Mouse (Mus musculus): ENCODE results near the gene Hlcs.
"Not testable (repeated sequence)": the region's sequence is repeated elsewhere in the genome, so short reads cannot be mapped to it uniquely, and the experiment has no call there.

Hlcs gene

DNA sequence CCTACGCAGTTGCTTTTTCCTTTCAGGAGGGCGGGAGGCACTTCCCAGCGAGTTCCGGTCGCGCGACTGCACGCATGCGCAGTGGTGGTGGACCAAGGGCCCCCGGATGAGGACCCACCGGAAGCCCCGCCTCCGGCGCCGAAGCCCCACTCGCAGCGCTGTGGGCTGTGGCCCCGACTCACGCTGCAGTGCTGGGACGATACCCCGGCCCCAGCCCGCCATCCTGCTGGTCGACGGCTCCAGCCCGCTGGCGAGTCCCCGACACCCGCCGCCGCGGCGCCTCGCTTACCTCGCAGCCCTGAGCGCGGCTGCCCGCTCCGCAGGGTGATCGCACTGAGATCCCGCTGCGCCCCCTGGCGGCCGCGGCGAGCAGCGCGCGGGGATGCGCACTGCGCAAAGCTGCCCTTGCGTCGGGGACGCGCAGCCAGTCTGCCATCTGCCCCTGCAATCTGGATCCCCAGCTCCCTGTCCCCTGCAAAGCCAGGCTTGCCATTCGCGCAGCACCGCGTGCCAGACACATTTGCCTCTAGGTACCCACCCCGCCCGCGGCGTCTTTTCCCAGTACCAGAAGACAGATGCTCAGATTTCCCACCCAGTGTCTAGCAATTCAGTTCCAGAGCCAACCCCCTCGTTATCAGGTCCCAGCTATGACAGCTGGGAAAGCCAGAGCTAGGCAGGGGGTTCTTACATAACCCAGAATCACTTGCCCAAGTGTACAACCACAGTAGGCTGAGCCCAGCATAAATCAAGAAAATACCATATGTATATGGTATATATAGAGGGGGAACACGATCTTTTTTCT lies at the start of gene Hlcs:
TSS of gene Hlcs (minus strand) at position 343 of the 802 bp plus-strand sequence.
- peak; percentile 97 to 99 for DNase-seq (ENCODE audit: low spot score in 2 of 2)

DNA sequence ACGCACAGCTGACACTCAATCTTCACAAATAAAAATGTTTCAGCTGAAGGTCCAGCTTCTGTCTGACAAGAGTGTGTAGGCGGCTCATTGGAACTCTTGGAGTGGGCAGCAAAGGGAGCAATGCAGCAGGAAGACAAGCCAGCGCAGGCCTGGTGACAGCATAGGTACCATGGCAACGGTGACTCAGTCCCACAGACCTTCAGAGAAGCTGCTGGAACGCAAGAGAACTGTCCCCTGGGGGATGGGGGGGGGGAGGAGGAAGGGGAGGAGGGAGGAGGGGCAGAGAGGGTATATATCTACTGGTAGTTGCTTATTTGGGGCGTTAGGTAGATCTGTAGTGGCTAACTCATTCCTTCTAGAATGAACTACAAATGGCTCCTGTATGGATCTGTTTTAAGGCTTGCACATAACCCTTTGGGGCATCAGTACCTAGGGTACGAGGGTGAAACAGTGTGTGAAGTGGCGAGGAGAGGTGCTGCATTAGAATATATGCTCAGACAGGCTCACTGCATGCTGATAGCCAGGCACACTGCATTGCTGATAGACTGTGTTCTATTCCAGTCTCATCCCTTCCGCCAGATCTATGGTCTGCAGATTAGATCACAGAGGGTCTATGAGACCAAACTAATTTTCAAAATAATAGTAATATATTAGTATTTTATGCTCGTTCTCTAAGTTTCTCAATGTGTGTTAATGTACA lies 49.0 kb upstream of the Hlcs start:
- DNase-seq (ENCODE audit: low spot score in 2 of 2): no peak

DNA sequence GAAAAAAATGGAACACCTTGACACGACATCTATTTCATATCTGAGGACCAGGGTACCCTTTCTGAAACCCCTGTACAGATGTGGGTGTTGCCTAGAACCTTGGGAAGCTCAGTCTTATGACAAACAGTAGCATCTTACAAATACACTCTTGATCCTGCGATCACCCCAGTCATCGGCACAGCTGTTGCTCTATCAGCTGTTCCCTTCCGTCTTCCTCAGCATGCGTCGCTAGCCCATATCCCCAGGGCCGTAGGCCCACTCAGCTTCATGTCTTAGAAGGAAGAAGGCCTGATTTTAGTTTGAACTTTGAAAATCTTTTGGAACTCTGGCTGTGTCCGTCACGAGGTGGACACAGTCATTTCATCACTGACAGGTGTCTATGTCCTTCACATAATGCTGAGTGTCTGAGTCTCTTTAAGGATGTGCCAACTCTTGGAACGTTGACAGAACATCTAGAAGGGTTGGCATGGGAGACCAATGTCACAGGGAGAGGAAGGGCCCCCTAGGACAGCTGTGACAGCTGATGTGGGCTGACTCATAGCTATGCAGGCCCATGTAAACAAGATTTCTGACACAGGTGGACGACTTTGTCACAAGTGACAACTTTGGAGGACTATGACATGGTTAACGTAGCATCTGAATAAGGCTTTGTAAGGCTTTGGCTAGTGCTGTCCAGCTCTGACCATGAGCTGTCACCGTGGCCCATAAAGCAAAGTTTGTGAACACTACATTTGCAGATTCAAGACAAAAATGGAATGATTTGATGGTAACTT lies 47.4 kb upstream of the Hlcs start:
- DNase-seq (ENCODE audit: low spot score in 2 of 2): no peak

GRCm38 (mm10) chr16:94358091-94358490 lies 44.7 kb upstream of the Hlcs start:
- DNase-seq (ENCODE audit: low spot score in 2 of 2): no peak

DNA sequence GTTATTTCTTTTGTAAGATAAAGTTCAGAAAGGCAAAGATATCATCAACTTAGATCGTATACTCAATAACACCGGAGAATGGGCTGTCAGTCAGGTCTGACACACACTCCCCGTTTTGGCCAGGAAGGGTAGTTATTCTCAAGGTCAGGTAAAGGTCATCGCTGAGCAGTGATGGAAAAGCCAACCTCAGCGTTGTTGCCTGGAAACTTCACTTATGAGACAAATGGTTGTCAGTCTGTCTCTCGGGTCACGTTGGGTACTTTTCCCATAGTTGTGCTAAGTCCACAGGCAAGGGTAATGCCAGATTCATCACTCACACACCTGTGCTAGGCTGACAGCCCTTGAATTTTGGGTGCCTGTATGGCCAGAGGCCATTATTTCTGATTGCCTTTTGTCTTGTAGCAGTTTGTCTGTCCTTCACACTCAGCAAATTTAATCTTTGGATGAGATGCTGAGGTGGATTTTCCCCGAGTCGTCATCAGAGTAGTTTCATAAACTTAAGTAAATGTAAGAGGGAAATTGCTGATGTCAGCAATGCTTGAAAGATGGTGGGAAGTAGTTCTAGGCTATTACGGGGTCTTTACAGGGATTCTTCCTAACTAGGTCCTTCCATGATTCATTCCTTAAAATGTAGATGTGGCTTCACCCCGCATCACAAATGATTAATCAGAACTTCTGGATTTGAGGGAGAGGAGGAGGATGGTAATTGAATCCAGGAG lies 43.6 kb upstream of the Hlcs start:
- DNase-seq (ENCODE audit: low spot score in 2 of 2): no peak

GRCm38 (mm10) chr16:94356046-94356445 lies 42.7 kb upstream of the Hlcs start:
- DNase-seq (ENCODE audit: low spot score in 2 of 2): no peak

DNA sequence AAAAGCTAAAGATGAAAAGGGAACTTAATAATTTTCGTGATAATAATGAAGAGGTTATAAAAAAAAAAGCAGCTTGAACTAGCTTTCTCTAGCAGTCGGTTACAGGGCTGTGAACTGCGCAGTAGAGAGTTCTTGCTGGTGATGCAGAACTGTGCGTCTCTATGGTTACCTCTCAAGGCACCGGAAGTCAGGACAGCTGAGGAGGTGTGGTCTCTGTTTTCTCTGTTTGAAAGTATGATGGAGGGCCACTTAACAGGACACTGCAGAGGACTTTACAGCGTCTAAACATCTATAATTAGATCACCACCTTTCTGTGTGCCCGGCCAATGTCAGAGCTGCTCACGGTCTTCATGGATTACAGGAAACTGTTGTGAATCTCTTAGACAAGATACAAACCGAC lies 41.1 kb upstream of the Hlcs start:
- peak; percentile 27 to 43 for DNase-seq (ENCODE audit: low spot score in 2 of 2)

GRCm38 (mm10) chr16:94350287-94350677 lies 36.9 kb upstream of the Hlcs start:
- no peak for DNase-seq (ENCODE audit: low spot score in 2 of 2)

GRCm38 (mm10) chr16:94349588-94350286 lies 36.4 kb upstream of the Hlcs start:
- no peak for DNase-seq (ENCODE audit: low spot score in 2 of 2)

DNA sequence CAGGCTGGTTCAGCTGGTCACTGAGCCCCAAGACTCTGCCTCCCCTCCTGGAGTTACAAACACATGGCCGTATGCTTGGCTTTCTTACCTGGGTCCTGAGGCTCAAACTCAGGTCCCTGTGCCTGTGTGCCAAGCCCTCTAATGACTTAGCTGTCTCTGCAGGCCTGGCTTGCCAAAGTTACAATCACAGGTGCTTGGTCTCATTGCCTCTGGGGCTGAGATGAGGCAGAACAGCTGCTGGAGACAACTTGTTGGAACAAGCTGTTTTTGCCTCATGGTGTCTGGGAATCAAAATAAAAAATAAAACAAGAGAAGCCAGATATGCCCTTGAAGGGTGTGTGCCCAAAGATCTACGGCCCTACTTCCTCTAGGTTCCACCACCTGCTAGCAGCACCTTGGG lies 35.4 kb upstream of the Hlcs start:
- no peak for DNase-seq (ENCODE audit: low spot score in 2 of 2)

DNA sequence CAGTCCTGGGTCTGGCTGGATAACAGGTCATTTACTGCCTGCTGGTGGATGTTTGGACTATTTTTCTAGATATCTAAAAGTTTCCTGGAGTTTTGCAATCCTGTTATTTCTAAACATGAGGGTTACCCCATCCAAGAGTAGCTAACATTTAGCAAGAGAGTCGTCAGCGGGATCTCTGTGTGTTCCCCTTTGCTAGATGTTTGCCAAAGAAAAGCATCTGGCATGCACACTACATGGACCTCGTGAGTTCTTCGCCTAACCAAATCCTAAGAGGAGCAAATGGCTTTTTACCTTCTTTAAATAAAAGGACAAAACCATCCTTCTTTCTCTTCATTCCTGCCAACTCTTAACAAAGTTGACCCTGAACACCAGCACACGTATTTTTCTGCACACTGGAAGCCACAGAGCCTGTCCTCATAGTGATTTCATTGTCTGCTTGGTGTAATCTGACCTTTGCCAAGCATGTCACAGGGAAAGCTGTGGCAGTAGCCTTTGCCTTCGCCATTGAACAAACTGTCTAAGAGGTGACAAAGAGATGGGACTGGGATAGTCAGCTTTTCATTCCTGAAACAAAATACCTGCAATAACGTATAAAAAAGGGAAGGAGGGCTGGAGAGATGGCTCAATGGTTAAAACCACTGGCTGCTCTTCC lies 33.8 kb upstream of the Hlcs start:
- DNase-seq (ENCODE audit: low spot score in 2 of 2): no peak

- no peak for DNase-seq (ENCODE audit: low spot score in 2 of 2)
These were observed 32.4 kb upstream of the Hlcs start for GRCm38 (mm10) chr16:94345733-94346132.

DNA sequence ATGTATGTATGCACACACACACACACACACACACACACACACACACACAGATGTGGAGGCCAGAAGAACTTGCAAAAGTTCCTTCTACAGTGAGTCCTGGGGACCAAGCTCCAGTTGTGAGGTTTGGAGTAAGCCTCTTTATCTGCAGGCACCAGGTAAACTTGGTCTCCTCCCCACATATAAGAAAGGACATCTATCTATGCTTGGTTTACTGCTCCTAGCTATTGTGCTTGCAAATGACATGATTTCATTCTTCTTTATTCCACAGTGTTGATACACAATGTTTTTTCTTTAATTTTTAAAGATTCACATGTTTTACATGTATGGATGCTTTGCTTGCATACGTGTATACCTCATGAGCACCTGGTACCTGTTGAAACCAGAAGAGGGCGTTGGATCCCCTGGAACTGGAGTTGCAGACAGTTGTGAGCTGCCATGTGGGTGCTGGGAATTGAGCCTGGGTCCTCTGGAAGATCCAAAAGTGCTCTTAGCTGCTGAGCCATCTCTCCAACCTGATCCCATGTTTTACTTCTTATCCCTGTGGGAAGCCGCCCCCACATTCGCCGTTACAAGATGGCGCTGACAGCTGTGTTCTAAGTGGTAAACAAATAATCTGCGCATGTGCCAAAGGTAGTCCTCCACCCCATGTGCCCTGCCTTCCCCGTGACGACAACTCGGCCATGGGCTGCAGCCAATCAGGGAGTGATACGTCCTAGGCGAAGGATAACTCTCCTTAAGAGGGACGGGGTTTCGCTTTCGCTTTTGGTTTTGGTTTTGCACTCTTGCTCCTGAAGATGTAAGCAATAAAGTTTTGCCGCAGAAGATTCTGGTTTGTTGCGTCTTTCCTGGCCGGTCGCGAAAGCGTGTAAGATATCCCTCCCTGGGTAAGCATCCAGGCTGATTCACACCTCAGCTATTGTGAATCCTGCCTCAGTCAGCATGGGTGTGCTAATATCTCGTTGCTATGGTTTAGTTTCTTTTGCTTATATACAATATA lies 26.1 kb upstream of the Hlcs start:
- not testable (repeated sequence) for DNase-seq (ENCODE audit: low spot score in 2 of 2)

- DNase-seq (ENCODE audit: low spot score in 2 of 2): no peak
These were observed 22.3 kb upstream of the Hlcs start for GRCm38 (mm10) chr16:94335656-94336055.

- peak; percentile 31 to 71 for DNase-seq (ENCODE audit: low spot score in 2 of 2)
These were observed 18.5 kb upstream of the Hlcs start for GRCm38 (mm10) chr16:94331886-94332252.

DNA sequence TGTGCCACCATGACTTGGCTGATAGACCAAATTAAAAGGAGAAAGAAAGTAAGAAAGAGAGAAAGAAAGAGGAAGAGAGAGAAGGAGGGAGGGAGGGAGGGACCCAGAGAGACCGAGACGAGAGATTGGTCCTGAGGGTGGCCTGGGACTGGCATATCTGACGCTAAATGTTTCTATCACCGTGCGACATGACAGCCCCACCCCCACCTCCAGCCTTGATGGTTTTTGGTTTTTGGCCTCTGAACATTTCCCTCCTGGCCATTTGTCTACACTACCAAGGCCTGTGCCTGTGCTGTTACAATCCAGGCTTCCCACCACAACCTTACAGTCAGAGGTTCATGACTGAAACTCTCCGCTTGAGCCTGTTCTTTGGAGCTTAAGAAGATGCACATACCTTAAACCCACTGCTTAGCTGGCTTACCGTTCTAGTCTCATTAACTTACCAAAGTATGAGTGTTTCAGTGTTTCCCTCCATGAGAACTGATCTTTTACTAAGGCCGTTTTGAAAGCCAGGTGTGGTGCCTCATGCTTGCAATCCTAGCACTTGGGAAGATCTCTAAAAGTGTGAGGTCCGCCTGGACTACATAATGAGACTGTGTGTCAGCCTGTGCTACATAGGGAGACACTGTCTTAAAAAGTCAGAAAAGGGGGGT lies 18.0 kb upstream of the Hlcs start:
- DNase-seq (ENCODE audit: low spot score in 2 of 2): no peak

- no peak for DNase-seq (ENCODE audit: low spot score in 2 of 2)
These were observed 17.1 kb upstream of the Hlcs start for GRCm38 (mm10) chr16:94330429-94330828.

DNA sequence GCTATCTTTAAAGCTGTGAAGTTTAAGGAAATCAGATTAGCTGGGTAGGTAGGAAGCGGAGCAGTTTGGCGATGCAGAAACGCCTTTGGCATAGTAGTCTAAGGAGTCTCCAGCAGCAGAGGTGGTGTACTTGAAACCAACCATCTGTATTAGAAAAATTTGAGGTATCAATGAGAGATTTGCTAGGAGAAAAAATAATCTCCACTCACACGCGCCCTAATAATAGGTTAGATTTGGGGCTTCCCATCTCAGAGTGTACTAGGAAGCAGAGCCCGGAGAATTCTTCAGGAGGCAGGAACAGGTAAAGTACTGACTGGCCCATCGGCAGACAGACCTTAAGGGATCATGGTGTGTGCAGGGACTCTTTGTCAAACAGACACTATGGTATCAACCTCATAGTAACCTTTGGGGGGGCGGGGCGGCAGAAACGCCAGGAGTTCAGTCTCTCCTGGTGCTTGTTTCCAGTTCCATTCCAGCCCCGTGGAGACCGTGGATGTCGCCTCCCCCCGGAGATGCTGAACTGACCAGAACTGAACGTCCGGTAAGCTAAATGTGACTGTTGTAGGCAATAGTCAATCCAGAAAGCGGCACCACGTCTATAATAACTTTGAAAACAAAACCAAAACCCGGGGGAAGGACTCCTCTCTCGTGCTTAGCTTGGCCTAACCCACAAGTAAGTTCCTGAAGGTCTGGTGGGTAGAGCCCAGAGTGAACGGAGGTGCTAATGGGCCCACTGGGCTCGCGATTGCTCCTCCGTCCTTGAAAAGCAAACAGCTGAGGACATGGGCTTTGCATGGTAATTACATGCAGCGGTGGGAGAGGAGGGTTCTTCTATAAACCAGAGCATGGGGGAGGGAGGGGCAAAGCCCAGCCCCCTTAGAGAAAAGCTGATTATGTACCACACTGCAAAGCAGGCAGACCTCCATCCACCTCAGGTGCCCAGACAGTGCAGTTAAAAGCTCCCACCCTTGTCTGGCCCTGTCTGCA lies 15.8 kb upstream of the Hlcs start:
- DNase-seq (ENCODE audit: low spot score in 2 of 2): no peak

Data from thymus, postnatal 10 days (tissue).